Mouse (Mus musculus) ES-E14 (cell line): ENCODE data around the gene Nasp. TPM values are rescaled to one million over a fixed set of nuclear protein-coding genes. Genes with fewer than 3 reads are reported as not detected.
A peak's percentile ranks its signal among the peaks of the same experiment; 100 is the strongest.

Source experiments
- DNase-seq: peaks from one replicate; pipeline ENCODE4 v3.0.0-alpha.2; 2013; ENCODE audit warnings: low read depth, low spot score
- H3K27ac ChIP-seq: 2 replicates; pipeline ENCODE4 v1.5.1; 2012; ENCODE audit warnings: low read depth, mild to moderate bottlenecking, low read length, moderate library complexity, mixed read lengths; ENCODE audit not compliant: poor library complexity, insufficient read depth, severe bottlenecking
- H3K36me3 ChIP-seq: 2 replicates; pipeline ENCODE4 v1.6.1; 2012; ENCODE audit warnings: mild to moderate bottlenecking, low read length, moderate library complexity, mixed read lengths; ENCODE audit not compliant: control insufficient read depth, poor library complexity, insufficient read depth, severe bottlenecking
- H3K4me1 ChIP-seq, 2 experiments: fragments of 150-350 bp in 1 of 2; sonication (generic) in 1 of 2; 2 replicates each; pipeline ENCODE4 v1.6.1; 2012; ENCODE audit warnings: low read length in 2 of 2, mild to moderate bottlenecking in 1 of 2, mixed read lengths in 1 of 2; ENCODE audit not compliant: control insufficient read depth in 2 of 2, insufficient read depth in 2 of 2, poor library complexity in 1 of 2
- H3K4me3 ChIP-seq, 2 experiments: fragments of 150-350 bp in 1 of 2; sonication (generic) in 1 of 2; 2 replicates each; pipeline ENCODE4 v1.5.1; 2012; ENCODE audit warnings: low read length in 2 of 2, low read depth in 1 of 2, mild to moderate bottlenecking in 1 of 2, mixed read lengths in 1 of 2; ENCODE audit not compliant: insufficient read depth in 1 of 2, poor library complexity in 1 of 2, severe bottlenecking in 1 of 2
- H3K9ac ChIP-seq: 2 replicates; pipeline ENCODE4 v1.6.1; 2012; ENCODE audit warnings: low read depth, mild to moderate bottlenecking, low read length, mixed read lengths; ENCODE audit not compliant: poor library complexity, insufficient read depth, severe bottlenecking
- H3K9me3 ChIP-seq: fragments of 150-350 bp; sonication (generic); 2 replicates; pipeline ENCODE4 v1.6.1; 2012; ENCODE audit warnings: low read depth, mild to moderate bottlenecking, low read length; ENCODE audit not compliant: control insufficient read depth, insufficient read depth
- CHD2 ChIP-seq: IDR thresholded peaks from 2 replicates; pipeline ENCODE4 v1.6.1; 2014; ENCODE audit warnings: mild to moderate bottlenecking, low read depth, low read length, inconsistent platforms
- HCFC1 ChIP-seq: IDR thresholded peaks from 2 replicates; pipeline ENCODE4 v1.6.1; 2012; ENCODE audit warnings: low read length, inconsistent platforms, borderline replicate concordance; ENCODE audit not compliant: insufficient read depth
- MAFK ChIP-seq: IDR thresholded peaks from 2 replicates; pipeline ENCODE4 v1.6.1; 2014; ENCODE audit warnings: mild to moderate bottlenecking, low read depth, low read length, inconsistent platforms; ENCODE audit not compliant: insufficient read depth
- ZC3H11A ChIP-seq: IDR thresholded peaks from 2 replicates; pipeline ENCODE4 v1.6.1; 2012; ENCODE audit warnings: low read depth, mild to moderate bottlenecking, inconsistent platforms, low read length, borderline replicate concordance
- ZNF384 ChIP-seq: IDR thresholded peaks from 2 replicates; pipeline ENCODE4 v1.6.1; 2012; ENCODE audit warnings: low read depth, low read length, inconsistent platforms
- in situ Hi-C, 2 experiments: fragments of 600-800 bp; cut with MboI; formaldehyde crosslinking; loops; one replicate each; pipeline ENCODE4 v1.15.1; 2025; ENCODE audit warnings: low sequenced_read_pairs in 2 of 2, inconsistent platforms in 1 of 2; ENCODE audit not compliant: unreplicated experiment in 2 of 2
- total RNA-seq: library from RNA; depleted of rRNA; stranded (reverse); fragments of 300-350 nt; gene quantifications from 2 replicates; pipeline ENCODE4 v1.2.3, GENCODE M21; 2012; rRNA removed

Nasp gene
- total RNA-seq, 1 experiment = 342 TPM

- H3K9ac ChIP-seq = peak within 1 kb of the TSS; percentile 98
- in situ Hi-C loops = no loop called here
- no peaks in the 10 kb centered on the region; a peak in 1 of 4 replicates for H3K4me1 ChIP-seq
- DNase-seq = peak; percentile 89
- H3K9me3 ChIP-seq = no peaks in the 10 kb centered on the region
- H3K4me3 ChIP-seq = peak within 1 kb of the TSS; percentile 96 to 98
- H3K27ac ChIP-seq = peak within 1 kb of the TSS; percentile 89
- TF ChIP-seq CHD2 = no peak
- TF ChIP-seq HCFC1 = 0 out of 2 replicates have a peak, but pooled peaks have one; percentile 64
- TF ChIP-seq ZNF384 = no peak
- peaks cover 2% of the 10 kb centered on the region; the same call in 1 of the 2 replicates for H3K36me3 ChIP-seq
These were observed 70.2 kb downstream of the Nasp start, which contains the start of gene Gpbp1l1 for GRCm38 (mm10) chr4:116557306-116558121. TSS of gene Gpbp1l1 (plus strand) at chr4:116557658.

DNA sequence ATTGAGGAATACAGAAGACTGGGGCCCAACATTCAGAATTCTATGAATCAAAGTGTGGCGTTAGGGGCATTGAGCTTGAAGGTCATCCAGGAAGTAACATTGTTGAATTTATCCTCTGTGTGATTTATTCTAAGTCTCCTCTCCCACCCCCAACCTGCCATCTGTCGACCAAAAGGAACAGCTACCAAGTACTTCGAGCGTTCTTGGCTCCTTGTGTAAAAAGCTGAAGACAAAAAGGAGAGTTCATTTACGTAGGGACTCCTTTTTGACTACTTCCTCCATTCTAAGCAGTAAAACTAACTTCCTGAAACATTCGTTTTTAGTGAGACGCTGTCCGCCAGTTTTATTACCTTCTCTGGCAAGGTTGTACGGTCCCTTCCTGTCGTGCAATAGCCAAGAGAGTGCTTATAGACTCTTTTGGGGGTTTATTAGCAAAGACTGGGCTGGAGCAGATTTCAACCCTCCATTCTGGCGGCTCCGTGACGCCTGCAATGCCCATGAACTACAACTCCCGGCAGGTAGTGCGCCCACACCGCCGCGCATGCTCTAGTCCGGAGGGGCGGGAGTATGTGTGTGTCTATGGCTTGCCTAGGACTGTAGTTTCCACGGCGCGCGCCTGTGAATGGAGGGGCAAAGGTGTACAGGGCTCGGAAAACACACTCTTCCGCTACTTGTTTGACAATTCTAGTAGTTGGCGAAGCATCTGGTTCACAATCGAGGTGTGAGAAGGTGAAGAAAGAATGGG, 71.0 kb downstream of the Nasp start:
- Histone ChIP-seq H3K9me3 (no peaks in the 10 kb centered on the region), H3K36me3 (peaks cover 4% of the 10 kb centered on the region; the same call in 1 of the 2 replicates), H3K9ac (peak overlapping the region; percentile 98), H3K27ac (peak overlapping the region; percentile 89), H3K4me3 (peak overlapping the region; percentile 96 to 98), H3K4me1 (no peaks in the 10 kb centered on the region; a peak in 1 of 4 replicates)
- TF ChIP-seq MAFK (no peak), HCFC1 (peak; percentile 94)
- in situ Hi-C loops = no loop called here
- DNase-seq = peak; percentile 88

DNA sequence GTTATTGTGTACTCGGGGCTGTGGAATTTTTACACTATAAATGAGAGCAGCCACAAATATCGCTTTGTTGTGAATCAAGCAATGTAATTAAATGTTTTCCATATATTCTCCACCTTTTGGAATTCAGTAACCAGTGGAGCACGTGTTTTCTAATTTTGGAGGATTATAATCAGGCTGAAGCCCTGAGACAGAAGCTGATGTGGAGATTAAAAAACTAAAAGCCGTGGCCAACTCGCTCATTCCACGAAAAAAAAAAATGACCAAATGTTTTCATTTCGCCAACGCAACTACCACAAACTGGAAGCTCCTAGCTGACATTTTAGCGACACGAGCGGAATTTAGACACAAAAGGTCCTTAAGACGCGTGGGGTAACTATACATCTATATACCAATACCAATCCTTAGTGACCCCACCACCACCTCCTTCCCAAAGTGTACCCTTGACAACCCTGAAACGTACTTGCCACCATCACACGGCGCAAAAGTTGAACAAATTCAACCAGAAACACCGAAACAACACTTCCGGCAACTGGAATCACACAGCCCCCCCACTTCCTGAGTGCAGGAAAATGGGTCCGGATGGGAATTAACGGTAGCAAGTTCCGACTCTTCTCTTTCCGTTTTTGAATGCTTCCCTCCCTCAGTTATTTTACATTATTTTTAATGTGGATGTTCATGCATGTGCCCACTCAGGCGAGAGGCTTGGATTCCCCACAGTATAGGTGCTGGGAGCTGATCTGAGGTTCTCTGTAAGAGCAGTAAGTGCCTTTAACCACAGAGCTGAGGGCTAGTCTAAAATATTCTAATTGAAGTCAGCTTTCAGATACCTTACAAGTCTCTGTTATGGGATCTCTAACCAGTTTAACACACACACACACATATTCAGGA, 72.1 kb downstream of the Nasp start, which contains the start of gene Tmem69:
Gene Tmem69, minus strand, starts transcription at position 524 of the 888 bp plus-strand sequence.
- DNase-seq = peak; percentile 71
- H3K9ac ChIP-seq = peak within 1 kb of the TSS; percentile 98
- H3K4me3 ChIP-seq = peak within 1 kb of the TSS; percentile 96 to 98
- peaks cover 4% of the 10 kb centered on the region; the same call in 1 of the 2 replicates for H3K36me3 ChIP-seq
- H3K27ac ChIP-seq = peak within 1 kb of the TSS; percentile 24; the same call in 1 of the 2 replicates
- H3K4me1 ChIP-seq = no peaks in the 10 kb centered on the region; a peak in 1 of 4 replicates
- TF ChIP-seq HCFC1 (peak; percentile 86), CHD2 (peak; percentile 68; the same call in 1 of the 2 replicates), ZC3H11A (no peak)
- in situ Hi-C loops = no loop called here
- no peaks in the 10 kb centered on the region for H3K9me3 ChIP-seq

DNA sequence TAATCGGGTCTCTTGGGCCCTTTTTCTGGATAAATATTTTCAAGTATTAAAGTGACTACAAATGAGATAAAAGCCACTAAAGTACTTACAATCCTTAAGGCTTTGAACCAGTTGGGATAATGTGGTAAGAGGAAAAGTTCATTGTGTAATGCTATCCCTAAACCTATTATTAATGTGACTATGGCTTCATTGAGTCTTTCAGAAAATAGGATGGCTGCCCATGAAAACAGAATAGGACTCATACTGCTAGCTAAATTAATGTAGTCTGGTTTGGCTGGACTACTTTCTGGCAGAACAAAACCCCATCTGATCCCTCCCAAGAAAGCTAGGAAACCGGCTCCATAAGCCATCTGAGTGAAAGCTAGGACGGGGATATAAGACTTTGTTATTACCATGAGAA, 74.7 kb downstream of the Nasp start:
- no peak overlapping the region for H3K27ac ChIP-seq
- H3K36me3 ChIP-seq = peaks cover 4% of the 10 kb centered on the region; the same call in 1 of the 2 replicates
- in situ Hi-C loops = no loop called here
- H3K4me3 ChIP-seq = no peak overlapping the region
- no peaks in the 10 kb centered on the region for H3K9me3 ChIP-seq
- TF ChIP-seq MAFK (no peak), HCFC1 (no peak), CHD2 (no peak), ZC3H11A (no peak), ZNF384 (no peak)
- no peak overlapping the region for H3K9ac ChIP-seq
- DNase-seq = no peak
- no peaks in the 10 kb centered on the region for H3K4me1 ChIP-seq

Other genes with a start within 250 kb of the Nasp start
- 24.5 and 28.4 TPM in 2 replicates for gene Mast2, start 163.8 kb downstream of the Nasp start, total RNA-seq
- 2.6 and 3.7 TPM in 2 replicates for gene Ipp, start 120.4 kb downstream of the Nasp start, total RNA-seq
- gene Tmem69, start 72.0 kb downstream of the Nasp start, total RNA-seq = 10.1 and 11.4 TPM in 2 replicates
- gene Gpbp1l1, start 70.3 kb downstream of the Nasp start, total RNA-seq = 65.9 and 74.3 TPM in 2 replicates
- 2.7 and 2.9 TPM in 2 replicates for gene Ccdc17, start 31.3 kb downstream of the Nasp start, total RNA-seq
- gene Akr1a1, start 23.7 kb upstream of the Nasp start, total RNA-seq = 197 and 262 TPM in 2 replicates
- gene Prdx1, start 57.6 kb upstream of the Nasp start, total RNA-seq = 444 and 682 TPM in 2 replicates
- 15.8 and 18.7 TPM in 2 replicates for gene Mmachc, start 80.5 kb upstream of the Nasp start, total RNA-seq
- 18.6 and 21.9 TPM in 2 replicates for gene Ccdc163, start 80.6 kb upstream of the Nasp start, total RNA-seq
- 15.3 and 20.6 TPM in 2 replicates for gene Tesk2, start 93.0 kb upstream of the Nasp start, total RNA-seq
- 47.4 and 51.9 TPM in 2 replicates for gene Toe1, start 179.7 kb upstream of the Nasp start, total RNA-seq
- 23.1 and 32.2 TPM in 2 replicates for gene Mutyh, start 179.8 kb upstream of the Nasp start, total RNA-seq
- gene Hpdl, start 193.8 kb upstream of the Nasp start, total RNA-seq = 5.4 and 5.8 TPM in 2 replicates
- gene Zswim5, start 249.4 kb upstream of the Nasp start, total RNA-seq = 2.5 and 3.2 TPM in 2 replicates